8 mouse cellular contexts compared by ENCODE assay signal in the genomic region with DNA sequence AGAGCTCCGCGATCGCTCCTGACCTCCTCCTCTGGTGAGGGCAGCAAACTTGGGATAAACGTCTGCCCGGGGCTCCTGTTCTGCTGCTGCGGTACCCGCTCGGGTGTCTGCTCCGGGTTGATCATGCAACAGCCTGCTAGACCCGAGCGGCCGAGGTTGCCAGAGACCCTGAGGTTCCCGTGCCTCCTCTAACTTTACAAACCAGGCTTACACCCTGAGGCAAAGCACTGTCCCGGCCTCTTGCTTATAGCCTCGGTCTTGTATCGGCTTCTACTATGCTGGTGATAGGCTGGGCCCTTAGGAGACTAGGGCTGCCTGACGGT. TPM values are rescaled to one million over a fixed set of nuclear protein-coding genes. Genes with fewer than 3 reads are reported as not detected.
A peak's percentile ranks its signal among the peaks of the same experiment; 100 is the strongest.
DNase-seq lines count a peak whose midpoint lies in the region; ATAC-seq and TF ChIP-seq lines count a peak whose summit lies in the region.

No protein-coding gene starts in this region.

- H3K79me2 ChIP-seq in myocyte (ENCODE audit: control insufficient read depth, insufficient read depth): no peaks in the 10 kb centered on the region

- under 1% methylated on average over 17 of the region's 17 CpGs for WGBS in embryonic facial prominence, embryonic 12.5 days
- WGBS in intestine, embryonic 14.5 days: 2% methylated on average over 17 of the region's 17 CpGs

- ATAC-seq in embryonic facial prominence, embryonic 12.5 days (ENCODE audit: insufficient number of reproducible peaks, insufficient read depth, low FRiP score, low TSS enrichment): no peak; the same call in 1 of the 2 replicates
- no peak for ATAC-seq in intestine, embryonic 14.5 days (replicated peaks; ENCODE audit: low FRiP score, low TSS enrichment, low read depth)
- ATAC-seq in cerebellum, adult (ENCODE audit: insufficient number of reproducible peaks, low FRiP score, low TSS enrichment): no peak

- H3K4me2 ChIP-seq in embryonic facial prominence, embryonic 12.5 days (replicated peaks): peak overlapping the region; percentile 99
- peak overlapping the region; percentile 96 for H3K4me2 ChIP-seq in intestine, embryonic 14.5 days (ENCODE audit: low read length)
- peak overlapping the region; percentile 88 for H3K4me2 ChIP-seq in myocyte (ENCODE audit: low read depth)

- no peak for TF ChIP-seq POLR2A in myocyte (IDR thresholded peaks at IDR 0.05; ENCODE audit: insufficient read length, low read depth)

- H3K36me3 ChIP-seq in embryonic facial prominence, embryonic 12.5 days: no peaks in the 10 kb centered on the region
- no peaks in the 10 kb centered on the region for H3K36me3 ChIP-seq in intestine, embryonic 14.5 days (ENCODE audit: control insufficient read depth, insufficient read depth, low read length)
- H3K36me3 ChIP-seq in myocyte (ENCODE audit: control insufficient read depth, insufficient read depth): no peaks in the 10 kb centered on the region

- peak overlapping the region; percentile 85 for H3K9ac ChIP-seq in embryonic facial prominence, embryonic 12.5 days
- peak overlapping the region; percentile 44 for H3K9ac ChIP-seq in intestine, embryonic 14.5 days (ENCODE audit: low read length)

- no peak for DNase-seq in layer of hippocampus, adult 2 months (ENCODE audit: low spot score in 2 of 2)
- no peak for DNase-seq in layer of hippocampus, adult 9-10 months (ENCODE audit: low spot score)
- no peak for DNase-seq in intestine, embryonic 14.5 days (ENCODE audit: low spot score)
- DNase-seq in gastrocnemius, postnatal 4 days (ENCODE audit: low spot score in 2 of 2): no peak
- DNase-seq in layer of hippocampus, postnatal 25 days (ENCODE audit: extremely low spot score in 1 of 2, low spot score in 1 of 2): no peak

- no peak overlapping the region for H3ac ChIP-seq in myocyte (ENCODE audit: control insufficient read depth, insufficient read length)

- peak overlapping the region; percentile 99 for H3K27ac ChIP-seq in layer of hippocampus, adult 2 months
- H3K27ac ChIP-seq in embryonic facial prominence, embryonic 12.5 days: 0 out of 2 replicates have a peak overlapping the region, but pooled peaks have one; percentile 60
- no peak overlapping the region for H3K27ac ChIP-seq in intestine, embryonic 14.5 days (ENCODE audit: low read depth)

- peaks cover 24% of the 10 kb centered on the region for H3K4me1 ChIP-seq in embryonic facial prominence, embryonic 12.5 days
- peaks cover 4% of the 10 kb centered on the region; the same call in 1 of the 2 replicates for H3K4me1 ChIP-seq in intestine, embryonic 14.5 days (replicated peaks; ENCODE audit: control insufficient read depth, insufficient read depth, low read length)

- no peaks in the 10 kb centered on the region for H3K9me3 ChIP-seq in embryonic facial prominence, embryonic 12.5 days
- H3K9me3 ChIP-seq in intestine, embryonic 14.5 days (ENCODE audit: control insufficient read depth, low read length): no peaks in the 10 kb centered on the region

- TF ChIP-seq CTCF in layer of hippocampus, adult 2 months (conservative IDR thresholded peaks at IDR 0.05): no peak

- H3K4me3 ChIP-seq in layer of hippocampus, adult 2 months: peak overlapping the region; percentile 75
- peak overlapping the region; percentile 77 for H3K4me3 ChIP-seq in embryonic facial prominence, embryonic 12.5 days
- peak overlapping the region; percentile 52 for H3K4me3 ChIP-seq in intestine, embryonic 14.5 days (ENCODE audit: low read depth, low read length)
- peak overlapping the region; percentile 42 for H3K4me3 ChIP-seq in myocyte

- H3K27me3 ChIP-seq in embryonic facial prominence, embryonic 12.5 days: peaks cover 33% of the 10 kb centered on the region
- peaks cover 34% of the 10 kb centered on the region for H3K27me3 ChIP-seq in intestine, embryonic 14.5 days (replicated peaks; ENCODE audit: control insufficient read depth, insufficient read depth, low read length)
- H3K27me3 ChIP-seq in myocyte (ENCODE audit: control insufficient read depth, insufficient read depth, insufficient read length): peaks cover 5% of the 10 kb centered on the region

TF ChIP-seq in myocyte, 11 proteins besides CTCF, POLR2A, EP300 and RAD21:
- TF ChIP-seq MYOD1 (IDR thresholded peaks at IDR 0.05; ENCODE audit: control insufficient read depth in 1 of 3, insufficient read length in 2 of 3, low read depth in 2 of 3) (no peak), USF1 (IDR thresholded peaks at IDR 0.05; ENCODE audit: low read depth) (no peak), TCF12 (IDR thresholded peaks at IDR 0.05; ENCODE audit: insufficient read depth, poor library complexity, severe bottlenecking) (no peak), CEBPB (IDR thresholded peaks at IDR 0.05; ENCODE audit: insufficient read depth, poor library complexity, severe bottlenecking) (no peak), SRF (IDR thresholded peaks at IDR 0.05; ENCODE audit: control insufficient read depth, insufficient read length, low read depth) (no peak), MYOG (IDR thresholded peaks at IDR 0.05; ENCODE audit: control insufficient read depth in 1 of 3, insufficient read depth in 1 of 3, insufficient read length in 2 of 3, low read depth in 2 of 3) (no peak), MAX (IDR thresholded peaks at IDR 0.05; ENCODE audit: low read depth) (no peak), POLR2AphosphoS2 (IDR thresholded peaks at IDR 0.05; ENCODE audit: insufficient read length, low read depth) (no peak), REST (IDR thresholded peaks at IDR 0.05; ENCODE audit: insufficient read depth, insufficient read length) (no peak), TCF3 (IDR thresholded peaks at IDR 0.05; ENCODE audit: insufficient read length, low read depth) (no peak), E2F4 (IDR thresholded peaks at IDR 0.05; ENCODE audit: insufficient read depth) (no peak)
TF ChIP-seq in myocyte: peak in this region for 0.

RNA-seq across cellular contexts. Expression of gene Chst1, which starts 0.8 kb away (rescaled TPM):
- 100 to 1,000 TPM; 295 to 314 TPM for total RNA-seq in layer of hippocampus, adult 2 months (2021)
- polyA plus RNA-seq in embryonic facial prominence, embryonic 12.5 days (2016; fragmentation: Nextera tagmentation; extraction: Ambion mirVana): 7.9 and 8.5 TPM in 2 replicates
- 3.7 and 5.3 TPM in 2 replicates for polyA plus RNA-seq in intestine, embryonic 14.5 days (2014; fragmentation: Nextera tagmentation; extraction: Ambion mirVana)
- polyA plus RNA-seq in myocyte (2012; fragmentation: generic; extraction: Trizol): 8.6 TPM
- 1 to 10 TPM; 7.9 to 8.8 TPM for total RNA-seq in gastrocnemius, postnatal 4 days (2021)
- 100 to 1,000 TPM; 268 to 280 TPM for total RNA-seq in layer of hippocampus, postnatal 25 days (2021)

Comparison
In these comparisons a context has a peak if more than half of its experiments do, and no peak if none do; other contexts are left out.
1. RNA of gene Chst1, which starts 0.8 kb away (total RNA-seq): 295 to 314 TPM in layer of hippocampus, adult 2 months and 268 to 280 TPM in layer of hippocampus, postnatal 25 days; 7.9 to 8.8 TPM in gastrocnemius, postnatal 4 days; every median in the first group is over 10 times any median in the second.
2. Peak in every context shown above with its lines, with median percentiles within 50 percentile points of each other: H3K4me3 ChIP-seq and H3K4me2 ChIP-seq.